Mouse (Mus musculus) G1E (cell line): ENCODE data around the gene Naa40.

Source experiments
- CTCF ChIP-seq: IDR thresholded peaks from 2 replicates; pipeline ENCODE4 v1.5.1; 2012; ENCODE audit warnings: low read depth, low read length, inconsistent platforms, mixed read lengths
- POLR2AphosphoS5 ChIP-seq: IDR thresholded peaks from 2 replicates; pipeline ENCODE4 v1.6.1; 2012; ENCODE audit warnings: low read depth, low read length, inconsistent platforms; ENCODE audit not compliant: insufficient replicate concordance
- TAL1 ChIP-seq: conservative IDR thresholded peaks from 2 replicates; pipeline ENCODE4 v1.6.1; 2012; ENCODE audit warnings: low read depth, low read length, inconsistent platforms, mixed read lengths

GRCm38 (mm10) chr19:7236011-7236410 is 5.0 kb downstream of the Naa40 start:
- TF ChIP-seq TAL1: no peak
- TF ChIP-seq CTCF: no peak
- no peak for TF ChIP-seq POLR2AphosphoS5
